Mouse (Mus musculus): ENCODE data around the gene Erc1. TPM values are rescaled to one million over a fixed set of nuclear protein-coding genes. Genes with fewer than 3 reads are reported as not detected.

The Erc1 gene
- total RNA-seq, 4 experiments from 2014 or later, result 39.5 to 41.0 (median 40.4) TPM

DNA sequence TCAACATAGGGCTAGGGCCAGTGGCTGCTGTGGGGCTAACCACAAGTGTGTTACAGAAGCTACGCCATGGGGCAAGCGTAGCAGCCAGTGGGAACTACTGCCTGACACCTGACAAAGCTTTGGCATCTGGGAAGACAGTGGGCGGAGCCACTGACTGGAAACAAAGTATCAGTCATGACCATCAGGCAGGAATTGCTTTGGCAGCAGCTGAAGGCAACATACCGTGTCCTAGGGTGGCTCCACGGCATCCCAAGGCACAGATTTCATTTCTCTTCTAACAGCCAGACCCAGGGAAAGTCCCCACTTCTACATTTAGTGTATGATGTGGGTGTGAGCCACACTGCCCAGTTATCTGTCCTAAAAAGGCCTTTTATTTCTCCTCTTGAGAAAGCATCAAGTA lies 321.5 kb downstream of the Erc1 start:
- no peak for DNase-seq (ENCODE audit: low spot score in 2 of 2)

DNA sequence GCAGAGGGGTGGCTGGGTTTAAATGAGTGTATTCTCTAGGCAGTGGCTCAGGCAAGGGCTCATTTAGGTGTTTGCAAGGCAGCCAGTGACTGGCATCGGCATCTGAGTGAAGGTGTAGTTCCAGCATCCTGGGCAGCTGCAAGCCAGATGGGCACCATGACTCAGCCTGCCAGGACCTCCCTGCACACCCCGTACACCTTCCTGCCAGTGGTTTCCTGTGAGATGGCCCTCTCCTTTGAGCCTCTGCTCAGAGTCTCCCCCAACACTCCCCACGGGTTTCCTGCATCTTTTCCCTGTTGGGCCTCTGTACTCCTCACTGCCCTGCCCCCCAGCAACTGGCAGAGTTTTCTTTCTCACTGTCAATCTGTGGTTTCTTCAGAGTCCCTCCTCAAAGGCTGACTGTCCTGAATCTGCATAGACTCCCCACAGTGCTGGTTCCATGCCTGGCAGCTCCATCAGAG lies 326.0 kb downstream of the Erc1 start:
- DNase-seq (ENCODE audit: low spot score in 2 of 2), result peak in 1 of 2 experiments; percentile 60

DNA sequence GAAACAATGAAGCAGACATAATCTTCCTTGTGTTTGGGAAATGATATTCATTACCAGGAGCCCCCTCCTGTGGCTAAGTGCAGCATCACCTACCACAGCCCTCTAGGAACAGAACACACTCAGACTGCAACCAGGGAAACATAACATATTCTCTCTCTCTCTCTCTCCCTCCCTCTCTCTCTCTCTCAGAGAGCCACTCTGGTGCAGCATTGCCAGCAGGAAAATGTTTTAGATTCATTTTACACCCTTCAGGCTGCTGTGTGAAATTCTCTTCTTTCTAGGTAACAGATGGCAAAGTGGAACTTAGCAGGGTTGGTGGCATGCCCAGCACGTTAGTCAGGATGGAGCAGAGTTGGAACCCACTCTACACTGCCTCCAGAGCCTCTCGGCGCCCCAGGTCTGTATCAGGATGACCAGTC lies 326.5 kb downstream of the Erc1 start:
- DNase-seq (ENCODE audit: low spot score in 2 of 2), result peak in 1 of 2 experiments; percentile 77

Other genes with a start within 250 kb of the Erc1 start
- 10 to 100 TPM; 42.2 to 48.0 (median 44.4) TPM for gene Rad52, start 54.5 kb upstream of the Erc1 start, total RNA-seq (2022)
- 100 to 1,000 TPM; 191 to 267 (median 227) TPM for gene Wnk1, start 190.5 kb upstream of the Erc1 start, total RNA-seq (2022)
- 1 to 10 TPM; 1.3 to 3.0 (median 2.2) TPM for gene Ninj2, start 245.2 kb upstream of the Erc1 start, total RNA-seq (2022)